ENCODE assay signal across 9 mouse cellular contexts in genomic region chr13:41634401-41634818, GRCm38 (mm10). TPM values are rescaled to one million over a fixed set of nuclear protein-coding genes. Genes with fewer than 3 reads are reported as not detected.
DNase-seq lines count a peak whose midpoint lies in the region; ATAC-seq and TF ChIP-seq lines count a peak whose summit lies in the region.
"Had no signal": no experiment of that assay in that cellular context is flagged by ENCODE, and none has a peak within 500 bp of the region (broad histone marks: within the 10 kb centered on the region; RNA-seq: fewer than 3 reads in every experiment).

No protein-coding gene starts in this region.

- TF ChIP-seq CTCF in cortical plate, adult 2 months (IDR thresholded peaks at IDR 0.05; ENCODE audit: extremely low read depth, insufficient read depth, low read length): peak; percentile 96
- TF ChIP-seq CTCF in kidney, adult 2 months (conservative IDR thresholded peaks at IDR 0.05; ENCODE audit: insufficient read depth, insufficient read length, low read depth, low read length): peak; percentile 98

- no peaks in the 10 kb centered on the region for H3K27me3 ChIP-seq in kidney, adult 2 months (replicated peaks; ENCODE audit: control insufficient read depth, insufficient read depth, low read length)
- H3K27me3 ChIP-seq in limb, embryonic 11.5 days (ENCODE audit: control insufficient read depth, insufficient read depth, low read length): no peaks in the 10 kb centered on the region
- H3K27me3 ChIP-seq: embryonic facial prominence, embryonic 12.5 days had no signal

- ATAC-seq in limb, embryonic 11.5 days (ENCODE audit: insufficient number of reproducible peaks, low FRiP score, low TSS enrichment, low read depth): no peak

- no peak overlapping the region for H3K9ac ChIP-seq in limb, embryonic 11.5 days (ENCODE audit: low read length)
- H3K9ac ChIP-seq: embryonic facial prominence, embryonic 12.5 days had no signal

- H3K4me2 ChIP-seq in limb, embryonic 11.5 days (ENCODE audit: low read depth, severe bottlenecking): no peak overlapping the region
- H3K4me2 ChIP-seq: embryonic facial prominence, embryonic 12.5 days had no signal

- H3K9me3 ChIP-seq in limb, embryonic 11.5 days (ENCODE audit: control insufficient read depth, low read length): no peaks in the 10 kb centered on the region
- H3K9me3 ChIP-seq: embryonic facial prominence, embryonic 12.5 days had no signal

- peaks cover 2% of the 10 kb centered on the region for H3K4me1 ChIP-seq in cortical plate, adult 2 months (ENCODE audit: control insufficient read depth, insufficient read depth, low read length)
- no peaks in the 10 kb centered on the region for H3K4me1 ChIP-seq in kidney, adult 2 months (ENCODE audit: control insufficient read depth, insufficient read depth, low read length)
- no peaks in the 10 kb centered on the region for H3K4me1 ChIP-seq in limb, embryonic 11.5 days (ENCODE audit: control insufficient read depth, insufficient read depth, low read length)
- H3K4me1 ChIP-seq: embryonic facial prominence, embryonic 12.5 days had no signal

- DNase-seq in 3T3-L1 (ENCODE audit: low read depth, low spot score) (peak; percentile 78), adipocyte (ENCODE audit: low spot score) (peak; percentile 69)
- peak; percentile 63 for DNase-seq in gastrocnemius, postnatal 14 days
- DNase-seq in kidney, adult 2 months: peak; percentile 78
- peak; percentile 81 for DNase-seq in limb, embryonic 11.5 days (ENCODE audit: low spot score)
- peak; percentile 77 for DNase-seq in naive thymus-derived CD4-positive, alpha-beta T cell, adult 2 months (ENCODE audit: low read depth)
- peak; percentile 60 to 85 for DNase-seq in spleen, postnatal 4 days (ENCODE audit: low spot score in 2 of 2)

- WGBS in kidney, adult 2 months: 25% methylated on average over 13 of the region's 13 CpGs
- 30% methylated on average over 13 of the region's 13 CpGs for WGBS in limb, embryonic 11.5 days

- no peak for TF ChIP-seq POLR2A in cortical plate, adult 2 months (IDR thresholded peaks at IDR 0.05; ENCODE audit: extremely low read depth, insufficient read depth, low read length)
- TF ChIP-seq POLR2A in kidney, adult 2 months (IDR thresholded peaks at IDR 0.05; ENCODE audit: low read depth, low read length): no peak

- H3K36me3 ChIP-seq in kidney, adult 2 months (ENCODE audit: control insufficient read depth, insufficient read depth, low read length): no peaks in the 10 kb centered on the region
- no peaks in the 10 kb centered on the region for H3K36me3 ChIP-seq in limb, embryonic 11.5 days (ENCODE audit: control insufficient read depth, insufficient read depth, low read length)

- intact Hi-C loops in gastrocnemius, postnatal 14 days (cut with DNase I; ENCODE audit: low total_unique reads): loop anchor here (10.0 kb wide), 1 partner anchor 60 kb away; no protein-coding TSS in a partner anchor

- no peak overlapping the region for H3K27ac ChIP-seq in cortical plate, adult 2 months (ENCODE audit: insufficient read depth, low read length)
- no peak overlapping the region for H3K27ac ChIP-seq in kidney, adult 2 months (ENCODE audit: insufficient read depth, low read depth, low read length)
- no peak overlapping the region for H3K27ac ChIP-seq in limb, embryonic 11.5 days (replicated peaks; ENCODE audit: low read depth, low read length)
- H3K27ac ChIP-seq: embryonic facial prominence, embryonic 12.5 days had no signal

- H3K4me3 ChIP-seq in cortical plate, adult 2 months (ENCODE audit: insufficient read depth, low read length): no peak overlapping the region
- no peak overlapping the region for H3K4me3 ChIP-seq in kidney, adult 2 months (ENCODE audit: insufficient read depth, low read depth, low read length)
- H3K4me3 ChIP-seq in limb, embryonic 11.5 days (ENCODE audit: low read depth, low read length): no peak overlapping the region
- H3K4me3 ChIP-seq: embryonic facial prominence, embryonic 12.5 days had no signal

RNA-seq across cellular contexts. Expression of gene Tmem170b, which starts 28.7 kb away (rescaled TPM):
- 20.9 and 21.9 TPM in 2 replicates for polyA plus RNA-seq in cortical plate, adult 2 months (2012; rRNA removed)
- total RNA-seq in gastrocnemius, postnatal 14 days (2021): 10 to 100 TPM; 16.7 to 17.1 TPM
- polyA plus RNA-seq in kidney, adult 2 months (2012; rRNA removed): 4.0 and 4.2 TPM in 2 replicates
- polyA plus RNA-seq in limb, embryonic 11.5 days (2014; fragmentation: Nextera tagmentation; extraction: Ambion mirVana): 10.7 and 11.3 TPM in 2 replicates
